Mouse (Mus musculus) neural tube, embryonic 11.5 days (tissue): ENCODE data around the gene Nat8f1. TPM values are rescaled to one million over a fixed set of nuclear protein-coding genes. Genes with fewer than 3 reads are reported as not detected.
"Not testable (repeated sequence)": the region's sequence is repeated elsewhere in the genome, so short reads cannot be mapped to it uniquely, and the experiment has no call there.

Source experiments
- ATAC-seq: fragments of 200-750 bp; cut with Nextera tagmentation; 2 replicates; pipeline ENCODE4 v1.8.0; 2017; ENCODE audit warnings: moderate number of reproducible peaks, mild to moderate bottlenecking, moderate TSS enrichment, moderate library complexity; ENCODE audit not compliant: insufficient read depth, low FRiP score, low TSS enrichment
- DNase-seq: peaks from one replicate; pipeline ENCODE4 v3.0.0-alpha.2; 2015; ENCODE audit warnings: low spot score
- H3K27ac ChIP-seq: fragments of 300-500 bp; sonication (generic); 2 replicates; pipeline ENCODE4 v1.5.1; 2014; ENCODE audit warnings: low read depth, mild to moderate bottlenecking, low read length
- H3K27me3 ChIP-seq: fragments of 300-500 bp; sonication (generic); 2 replicates; pipeline ENCODE4 v1.6.1; 2014; ENCODE audit warnings: mild to moderate bottlenecking, low read length, mixed read lengths; ENCODE audit not compliant: control insufficient read depth, insufficient read depth
- H3K36me3 ChIP-seq: fragments of 300-500 bp; sonication (generic); 2 replicates; pipeline ENCODE4 v1.6.1; 2014; ENCODE audit warnings: mild to moderate bottlenecking, low read length, moderate library complexity, mixed read lengths; ENCODE audit not compliant: control insufficient read depth, insufficient read depth
- H3K4me1 ChIP-seq: fragments of 300-500 bp; sonication (generic); 2 replicates; pipeline ENCODE4 v1.6.1; 2014; ENCODE audit warnings: low read length, mixed read lengths; ENCODE audit not compliant: control insufficient read depth, insufficient read depth
- H3K4me2 ChIP-seq: fragments of 300-500 bp; sonication (generic); 2 replicates; pipeline ENCODE4 v1.6.1; 2014; ENCODE audit warnings: low read depth, mild to moderate bottlenecking, moderate library complexity
- H3K4me3 ChIP-seq: fragments of 300-500 bp; sonication (generic); 2 replicates; pipeline ENCODE4 v1.5.1; 2014; ENCODE audit warnings: low read depth, low read length
- H3K9ac ChIP-seq: fragments of 300-500 bp; sonication (generic); 2 replicates; pipeline ENCODE4 v1.6.1; 2014; ENCODE audit warnings: mild to moderate bottlenecking, low read length
- H3K9me3 ChIP-seq: fragments of 300-500 bp; sonication (generic); 2 replicates; pipeline ENCODE4 v1.6.1; 2016; ENCODE audit warnings: low read length; ENCODE audit not compliant: control insufficient read depth
- WGBS: fragments of 180-500 bp; shearing (Covaris S2); extraction: QIAGEN DNeasy Blood & Tissue Kit; methylation state at CpG from one replicate; pipeline ENCODE4 v1.1.7; 2014; 5-methylcytosine and 5-hydroxymethylcytosine counted together
- polyA plus RNA-seq: library from polyadenylated mRNA; unstranded; fragments of >200 nt; fragmentation: Nextera tagmentation; extraction: Ambion mirVana; gene quantifications from 2 replicates; pipeline ENCODE4 v1.2.1, GENCODE M21; 2014

Gene Nat8f1
- polyA plus RNA-seq, 1 experiment from 2014 or later, result 6.4 TPM

DNA sequence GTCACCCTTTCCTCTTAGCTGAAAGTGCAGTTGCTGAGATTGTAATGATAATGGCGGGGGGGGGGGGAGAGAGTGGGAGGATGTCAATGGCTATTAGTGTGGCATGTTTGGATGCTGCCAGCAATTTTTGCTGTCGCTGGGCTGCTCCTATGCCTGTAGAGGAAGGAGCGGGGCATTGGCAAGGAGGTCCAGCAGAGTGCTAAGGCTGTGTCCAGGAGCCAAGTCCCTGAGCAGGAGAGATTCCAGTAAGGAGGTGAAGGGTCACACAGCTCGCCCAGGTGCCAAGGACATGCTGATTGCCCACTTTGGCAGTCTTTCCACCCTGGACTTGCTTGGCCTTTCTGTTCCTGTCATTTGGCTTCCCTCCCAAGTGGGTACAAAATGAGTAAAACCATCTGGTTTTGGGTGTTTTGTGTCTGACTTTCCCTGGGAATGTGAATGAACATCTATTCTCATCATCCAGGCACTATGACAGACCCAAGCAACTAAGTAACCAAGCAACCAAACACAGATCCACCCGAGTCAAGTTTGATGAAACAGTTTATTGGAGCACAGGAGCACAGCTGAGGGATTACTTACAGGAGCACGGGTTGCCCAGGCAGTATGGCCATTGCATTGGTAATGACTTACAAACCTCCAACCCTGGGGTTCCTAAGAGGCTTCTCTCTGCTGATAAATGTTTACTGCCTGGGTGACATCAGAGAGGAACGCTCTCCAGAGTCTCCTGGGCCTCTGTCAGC is 50.4 kb downstream of the Nat8f1 start:
- not testable (repeated sequence) for DNase-seq, H3K9ac ChIP-seq, H3K4me1 ChIP-seq, H3K27me3 ChIP-seq, H3K4me3 ChIP-seq, H3K9me3 ChIP-seq, H3K4me2 ChIP-seq, H3K27ac ChIP-seq, ATAC-seq, H3K36me3 ChIP-seq
- WGBS, result 68% methylated on average over 4 of the region's 7 CpGs

DNA sequence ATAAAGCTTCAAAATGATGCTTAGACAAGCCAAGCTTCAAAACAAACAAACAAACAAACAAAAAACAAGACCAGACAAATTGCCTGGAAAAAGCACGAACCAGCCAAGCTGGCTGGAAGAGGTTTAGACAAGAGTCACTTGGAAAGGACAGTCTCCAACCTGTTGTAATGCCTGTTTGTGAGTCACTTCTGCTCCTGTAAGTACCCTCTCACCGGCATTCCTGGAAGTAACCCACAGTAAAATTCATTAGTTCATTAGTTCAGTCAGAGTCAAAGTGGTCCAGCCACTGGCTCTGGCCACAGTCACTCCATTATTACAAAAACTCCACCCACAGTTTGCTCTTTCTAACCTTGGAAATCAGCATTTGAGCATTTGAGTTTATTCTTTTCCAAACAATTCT is 51.6 kb downstream of the Nat8f1 start:
- no peaks in the 10 kb centered on the region for H3K4me1 ChIP-seq
- no peaks in the 10 kb centered on the region for H3K9me3 ChIP-seq
- WGBS, result 79% methylated on average over 2 of the region's 2 CpGs
- ATAC-seq (no peak), DNase-seq (no peak)
- no peak overlapping the region for H3K4me2 ChIP-seq
- H3K9ac ChIP-seq, result no peak overlapping the region
- no peak overlapping the region for H3K27ac ChIP-seq
- H3K36me3 ChIP-seq, result no peaks in the 10 kb centered on the region
- no peaks in the 10 kb centered on the region for H3K27me3 ChIP-seq
- no peak overlapping the region for H3K4me3 ChIP-seq

DNA sequence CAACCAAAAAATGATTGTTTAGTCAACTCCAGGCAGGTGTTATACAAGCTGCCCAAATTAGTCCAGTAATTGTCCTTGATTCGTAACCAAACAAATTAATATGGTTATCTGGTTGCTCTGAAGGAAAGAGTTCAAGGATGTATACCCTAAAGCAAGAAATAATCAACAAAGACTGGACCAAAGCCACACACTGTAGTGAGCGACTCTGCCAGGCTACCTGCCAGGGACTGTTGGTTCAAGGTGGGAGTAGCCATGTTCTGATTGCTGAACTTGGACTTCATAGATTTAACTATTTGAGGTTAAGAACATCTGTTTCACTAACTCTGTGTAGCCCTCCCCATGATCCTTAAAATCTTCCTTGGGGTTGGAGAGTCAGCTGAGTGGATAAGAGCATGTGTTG is 52.4 kb downstream of the Nat8f1 start:
- H3K27me3 ChIP-seq, result no peaks in the 10 kb centered on the region
- DNase-seq (no peak), ATAC-seq (no peak)
- no peaks in the 10 kb centered on the region for H3K4me1 ChIP-seq
- WGBS, result 85% methylated on average over 2 of the region's 2 CpGs
- H3K4me3 ChIP-seq, result no peak overlapping the region
- H3K36me3 ChIP-seq, result no peaks in the 10 kb centered on the region
- no peak overlapping the region for H3K9ac ChIP-seq
- H3K4me2 ChIP-seq, result no peak overlapping the region
- no peak overlapping the region for H3K27ac ChIP-seq
- no peaks in the 10 kb centered on the region for H3K9me3 ChIP-seq

DNA sequence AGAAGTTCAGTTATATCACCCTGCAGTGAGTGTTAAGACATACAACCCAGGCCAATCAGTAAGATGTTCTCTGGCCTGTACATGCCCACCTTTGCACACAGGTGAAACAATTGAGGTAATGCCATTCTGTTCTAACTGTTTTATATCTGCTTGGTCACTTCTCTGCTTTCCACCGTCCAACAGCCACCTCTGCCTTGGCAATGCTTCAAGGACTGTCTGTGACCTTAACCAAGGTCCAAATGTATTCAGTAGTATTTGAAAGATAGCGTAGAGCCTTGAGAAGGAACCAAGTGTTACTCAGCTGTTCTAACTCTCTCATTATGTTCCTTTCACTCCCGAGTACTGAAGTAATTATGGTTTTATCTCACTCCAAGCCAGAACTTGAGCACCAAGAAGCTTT is 52.9 kb downstream of the Nat8f1 start:
- Histone ChIP-seq H3K4me1 (no peaks in the 10 kb centered on the region), H3K36me3 (no peaks in the 10 kb centered on the region), H3K27ac (no peak overlapping the region), H3K4me3 (no peak overlapping the region), H3K9me3 (no peaks in the 10 kb centered on the region), H3K4me2 (no peak overlapping the region), H3K9ac (no peak overlapping the region), H3K27me3 (no peaks in the 10 kb centered on the region)
- WGBS, result 86% methylated on average over 3 of the region's 3 CpGs
- ATAC-seq (no peak), DNase-seq (no peak)

DNA sequence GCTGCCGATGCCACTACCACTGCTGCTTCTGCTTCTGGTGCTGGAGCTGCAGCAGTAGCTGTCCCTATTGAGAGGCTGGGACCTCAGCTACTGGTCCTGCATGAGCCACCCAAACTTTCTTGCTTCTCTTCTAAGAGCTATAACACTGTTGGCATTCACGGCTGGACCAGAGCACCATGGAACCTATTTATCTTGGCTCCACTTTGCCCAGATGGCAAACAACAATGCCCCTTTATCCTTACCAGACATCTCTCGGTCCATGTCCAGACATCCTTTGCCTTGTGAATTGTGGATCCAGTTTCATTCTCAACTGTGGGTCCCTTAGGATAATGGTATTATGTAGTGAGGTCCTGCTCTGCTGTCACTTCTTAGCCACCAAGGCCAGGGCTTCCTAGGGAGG is 54.2 kb downstream of the Nat8f1 start:
- Histone ChIP-seq H3K36me3 (no peaks in the 10 kb centered on the region), H3K4me1 (no peaks in the 10 kb centered on the region), H3K27ac (no peak overlapping the region), H3K9me3 (no peaks in the 10 kb centered on the region), H3K4me2 (no peak overlapping the region), H3K9ac (no peak overlapping the region), H3K27me3 (no peaks in the 10 kb centered on the region), H3K4me3 (no peak overlapping the region)
- ATAC-seq (no peak), DNase-seq (no peak)
- 87% methylated on average over 3 of the region's 3 CpGs for WGBS

Other genes with a start within 250 kb of the Nat8f1 start
- not detected in 2 replicates for gene Nat8f7, start 202.5 kb downstream of the Nat8f1 start, polyA plus RNA-seq
- not detected in 2 replicates for gene Nat8f3, start 149.9 kb downstream of the Nat8f1 start, polyA plus RNA-seq
- not detected in 2 replicates for gene Nat8f6, start 94.7 kb downstream of the Nat8f1 start, polyA plus RNA-seq
- not detected in 2 replicates for gene Nat8f5, start 94.7 kb downstream of the Nat8f1 start, polyA plus RNA-seq
- gene Nat8, start 83.6 kb downstream of the Nat8f1 start, polyA plus RNA-seq, result not detected in 2 replicates
- not detected in 2 replicates for gene Nat8f2, start 46.5 kb downstream of the Nat8f1 start, polyA plus RNA-seq
- gene Nat8f4, start 10.8 kb downstream of the Nat8f1 start, polyA plus RNA-seq, result 4.2 and 4.7 TPM in 2 replicates
- gene Tprkb, start 3.8 kb downstream of the Nat8f1 start, polyA plus RNA-seq, result 27.5 and 34.0 TPM in 2 replicates
- 45.0 and 46.9 TPM in 2 replicates for gene Dusp11, start 46.0 kb upstream of the Nat8f1 start, polyA plus RNA-seq
- not detected in 2 replicates for gene Figla, start 100.5 kb upstream of the Nat8f1 start, polyA plus RNA-seq
- gene Add2, start 113.0 kb upstream of the Nat8f1 start, polyA plus RNA-seq, result 65.8 and 67.0 TPM in 2 replicates